Mouse (Mus musculus) hindbrain, embryonic 14.5 days (tissue): ENCODE results near the gene Pnmal2. TPM values are rescaled to one million over a fixed set of nuclear protein-coding genes. Genes with fewer than 3 reads are reported as not detected.

Experiments
- ATAC-seq: fragments of 200-750 bp; cut with Nextera tagmentation; 2 replicates; pipeline ENCODE4 v1.8.0; 2017; ENCODE audit warnings: moderate number of reproducible peaks, mild to moderate bottlenecking, moderate TSS enrichment, moderate library complexity; ENCODE audit not compliant: low FRiP score
- DNase-seq: peaks from one replicate; pipeline ENCODE4 v3.0.0-alpha.2; 2015; ENCODE audit warnings: low spot score
- H3K27ac ChIP-seq: fragments of 300-500 bp; sonication (generic); 2 replicates; pipeline ENCODE4 v1.5.1; 2014; ENCODE audit warnings: mild to moderate bottlenecking, moderate library complexity
- H3K27me3 ChIP-seq: fragments of 300-500 bp; sonication (generic); 2 replicates; pipeline ENCODE4 v1.6.1; 2014; ENCODE audit warnings: mild to moderate bottlenecking, low read length, mixed read lengths; ENCODE audit not compliant: control insufficient read depth, insufficient read depth
- H3K36me3 ChIP-seq: fragments of 300-500 bp; sonication (generic); replicated peaks from 2 replicates; pipeline ENCODE4 v1.6.1; 2014; ENCODE audit not compliant: control insufficient read depth, insufficient read depth
- H3K4me1 ChIP-seq: fragments of 300-500 bp; sonication (generic); replicated peaks from 2 replicates; pipeline ENCODE4 v1.6.1; 2014; ENCODE audit warnings: antibody characterized with exemption, low read length, mixed read lengths; ENCODE audit not compliant: control insufficient read depth, insufficient read depth
- H3K4me2 ChIP-seq: fragments of 300-500 bp; sonication (generic); replicated peaks from 2 replicates; pipeline ENCODE4 v1.6.1; 2014; ENCODE audit warnings: mild to moderate bottlenecking, moderate library complexity
- H3K4me3 ChIP-seq: fragments of 300-500 bp; sonication (generic); replicated peaks from 2 replicates; pipeline ENCODE4 v1.5.1; 2014; ENCODE audit warnings: mild to moderate bottlenecking, low read length
- H3K9ac ChIP-seq: fragments of 300-500 bp; sonication (generic); 2 replicates; pipeline ENCODE4 v1.6.1; 2014
- H3K9me3 ChIP-seq: fragments of 300-500 bp; sonication (generic); 2 replicates; pipeline ENCODE4 v1.6.1; 2016; ENCODE audit warnings: low read length; ENCODE audit not compliant: control insufficient read depth
- WGBS: fragments of 180-500 bp; shearing (Covaris S2); extraction: QIAGEN DNeasy Blood & Tissue Kit; methylation state at CpG from one replicate; pipeline ENCODE4 v1.1.7; 2014; 5-methylcytosine and 5-hydroxymethylcytosine counted together
- polyA plus RNA-seq: library from polyadenylated mRNA; unstranded; fragments of >200 nt; fragmentation: Nextera tagmentation; extraction: Ambion mirVana; gene quantifications from 2 replicates; pipeline ENCODE4 v1.2.1, GENCODE M21; 2014

The Pnmal2 gene
- polyA plus RNA-seq, 1 experiment from 2014 or later = 96.4 TPM

GRCm38 (mm10) chr7:16937312-16937711, 7.2 kb upstream of the Pnmal2 start:
- Histone ChIP-seq H3K9me3 (no peaks in the 10 kb centered on the region), H3K9ac (no peak overlapping the region), H3K4me3 (no peak overlapping the region), H3K27me3 (no peaks in the 10 kb centered on the region), H3K4me1 (peaks cover 49% of the 10 kb centered on the region), H3K4me2 (no peak overlapping the region), H3K27ac (peak overlapping the region; percentile 94; the same call in 1 of the 2 replicates), H3K36me3 (no peaks in the 10 kb centered on the region)
- DNase-seq (no peak), ATAC-seq (no peak)
- WGBS = 51% methylated on average over 4 of the region's 4 CpGs

- Histone ChIP-seq H3K27me3 (no peaks in the 10 kb centered on the region), H3K4me2 (peak overlapping the region; percentile 45), H3K9me3 (no peaks in the 10 kb centered on the region), H3K27ac (peak overlapping the region; percentile 94), H3K9ac (peak overlapping the region; percentile 28), H3K36me3 (no peaks in the 10 kb centered on the region), H3K4me3 (no peak overlapping the region), H3K4me1 (peaks cover 51% of the 10 kb centered on the region)
- 58% methylated on average over 17 of the region's 17 CpGs for WGBS
- peak; percentile 88 for ATAC-seq
- peak; percentile 86 for DNase-seq
Measured at GRCm38 (mm10) chr7:16938117-16938791, 6.2 kb upstream of the Pnmal2 start.

GRCm38 (mm10) chr7:16940292-16940691, 4.2 kb upstream of the Pnmal2 start:
- no peaks in the 10 kb centered on the region for H3K9me3 ChIP-seq
- WGBS = 31% methylated on average over 7 of the region's 7 CpGs
- DNase-seq (no peak), ATAC-seq (no peak)
- H3K27me3 ChIP-seq = no peaks in the 10 kb centered on the region
- no peaks in the 10 kb centered on the region for H3K36me3 ChIP-seq
- no peak overlapping the region for H3K4me2 ChIP-seq
- peaks cover 52% of the 10 kb centered on the region for H3K4me1 ChIP-seq
- H3K9ac ChIP-seq = no peak overlapping the region
- peak overlapping the region; percentile 58; the same call in 1 of the 2 replicates for H3K27ac ChIP-seq
- no peak overlapping the region for H3K4me3 ChIP-seq

GRCm38 (mm10) chr7:16942861-16943260, 1.6 kb upstream of the Pnmal2 start:
- Histone ChIP-seq H3K4me2 (0 out of 2 replicates have a peak overlapping the region, but pooled peaks have one; percentile 3), H3K9me3 (no peaks in the 10 kb centered on the region), H3K27me3 (0 out of 2 replicates have a peak, but pooled peaks cover 5% of the 10 kb centered on the region), H3K4me3 (no peak overlapping the region), H3K27ac (peak overlapping the region; percentile 96), H3K4me1 (peaks cover 71% of the 10 kb centered on the region), H3K36me3 (no peaks in the 10 kb centered on the region), H3K9ac (peak overlapping the region; percentile 25; the same call in 1 of the 2 replicates)
- DNase-seq (peak; percentile 65), ATAC-seq (no peak)
- 25% methylated on average over 4 of the region's 4 CpGs for WGBS

- Histone ChIP-seq H3K9me3 (no peaks in the 10 kb centered on the region), H3K27me3 (0 out of 2 replicates have a peak, but pooled peaks cover 5% of the 10 kb centered on the region), H3K4me3 (peak overlapping the region; percentile 90), H3K9ac (peak overlapping the region; percentile 98), H3K4me1 (peaks cover 72% of the 10 kb centered on the region), H3K27ac (peak overlapping the region; percentile 96), H3K36me3 (peaks cover 8% of the 10 kb centered on the region), H3K4me2 (peak overlapping the region; percentile 96)
- WGBS = under 1% methylated on average over 22 of the region's 22 CpGs
- ATAC-seq = no peak; the same call in 1 of the 2 replicates
- no peak for DNase-seq
Measured at GRCm38 (mm10) chr7:16944808-16945315, 380 bp downstream of the Pnmal2 start.

- no peak for DNase-seq
Measured at GRCm38 (mm10) chr7:16945419-16945818, 937 bp downstream of the Pnmal2 start.

GRCm38 (mm10) chr7:16946441-16947348, 2.2 kb downstream of the Pnmal2 start:
- Histone ChIP-seq H3K4me2 (peak overlapping the region; percentile 96), H3K36me3 (peaks cover 8% of the 10 kb centered on the region), H3K4me3 (peak overlapping the region; percentile 90), H3K27ac (peak overlapping the region; percentile 96), H3K9me3 (no peaks in the 10 kb centered on the region), H3K9ac (peak overlapping the region; percentile 98), H3K4me1 (peaks cover 66% of the 10 kb centered on the region), H3K27me3 (0 out of 2 replicates have a peak, but pooled peaks cover 5% of the 10 kb centered on the region)
- DNase-seq = no peak
- no peak for ATAC-seq
- WGBS = 3% methylated on average over 53 of the region's 53 CpGs

More at GRCm38 (mm10) chr7:16945419-16945818, 937 bp downstream of the Pnmal2 start:
- ATAC-seq = no peak
- 0 out of 2 replicates have a peak, but pooled peaks cover 5% of the 10 kb centered on the region for H3K27me3 ChIP-seq
- H3K9ac ChIP-seq = peak overlapping the region; percentile 98
- peak overlapping the region; percentile 96 for H3K27ac ChIP-seq
- peaks cover 69% of the 10 kb centered on the region for H3K4me1 ChIP-seq
- WGBS = 8% methylated on average over 17 of the region's 17 CpGs
- no peaks in the 10 kb centered on the region for H3K9me3 ChIP-seq
- H3K4me2 ChIP-seq = peak overlapping the region; percentile 96
- peak overlapping the region; percentile 90 for H3K4me3 ChIP-seq
- H3K36me3 ChIP-seq = peaks cover 8% of the 10 kb centered on the region

- ATAC-seq = no peak
- Histone ChIP-seq H3K27ac (peak overlapping the region; percentile 96), H3K4me3 (peak overlapping the region; percentile 90), H3K27me3 (0 out of 2 replicates have a peak, but pooled peaks cover 5% of the 10 kb centered on the region), H3K9me3 (no peaks in the 10 kb centered on the region), H3K4me2 (peak overlapping the region; percentile 96), H3K36me3 (peaks cover 8% of the 10 kb centered on the region), H3K9ac (peak overlapping the region; percentile 98), H3K4me1 (peaks cover 64% of the 10 kb centered on the region)
- 12% methylated on average over 22 of the region's 22 CpGs for WGBS
- DNase-seq = no peak
Measured at GRCm38 (mm10) chr7:16947349-16947895, 2.9 kb downstream of the Pnmal2 start.
